Mouse (Mus musculus) kidney, adult 10 weeks (tissue): ENCODE data around the gene Metap1. TPM values are rescaled to one million over a fixed set of nuclear protein-coding genes. Genes with fewer than 3 reads are reported as not detected.

ENCODE experiments used
- polyA plus RNA-seq: library from polyadenylated mRNA; stranded (reverse); fragments of 350-450 nt; fragmentation: Illumina TruSeq; extraction: RNeasy Lipid Tissue Mini Kit (QIAGEN cat#74804); gene quantifications from one replicate; pipeline ENCODE4 v1.2.3, GENCODE M21; 2014; ENCODE audit warnings: low read depth, low replicate concordance

Gene Metap1
- polyA plus RNA-seq, result 73.4 TPM

GRCm38 (mm10) chr3:138489327-138490033 is at the start of gene Metap1:
Gene Metap1, minus strand, starts transcription at chr3:138489515.

GRCm38 (mm10) chr3:138526073-138526915 is 37.0 kb upstream of the Metap1 start, which contains the start of gene Eif4e:
Gene Eif4e, plus strand, starts transcription at chr3:138526179.

GRCm38 (mm10) chr3:138442612-138443464 is 46.5 kb downstream of the Metap1 start, which contains the start of gene Adh5:
Gene Adh5, plus strand, starts transcription at chr3:138443093.

GRCm38 (mm10) chr3:138415121-138415690 is 74.1 kb downstream of the Metap1 start, which contains the start of gene Adh4:
Gene Adh4, plus strand, starts transcription at chr3:138415466.

Other genes starting within 250 kb of the Metap1 start
- gene Adh1, start 228.5 kb downstream of the Metap1 start, polyA plus RNA-seq, result 61.4 TPM
- gene Adh6a, start 176.2 kb downstream of the Metap1 start, polyA plus RNA-seq, result not detected
- gene Adh6b, start 147.7 kb downstream of the Metap1 start, polyA plus RNA-seq, result not detected
- gene Adh4, start 74.0 kb downstream of the Metap1 start, polyA plus RNA-seq, result not detected
- 233 TPM for gene Adh5, start 46.4 kb downstream of the Metap1 start, polyA plus RNA-seq
- gene Eif4e, start 36.7 kb upstream of the Metap1 start, polyA plus RNA-seq, result 251 TPM